Mouse (Mus musculus): ENCODE data around the gene S100a4. TPM values are rescaled to one million over a fixed set of nuclear protein-coding genes. Genes with fewer than 3 reads are reported as not detected.

Gene S100a4
- polyA plus RNA-seq, 1 experiment = 238 TPM

DNA sequence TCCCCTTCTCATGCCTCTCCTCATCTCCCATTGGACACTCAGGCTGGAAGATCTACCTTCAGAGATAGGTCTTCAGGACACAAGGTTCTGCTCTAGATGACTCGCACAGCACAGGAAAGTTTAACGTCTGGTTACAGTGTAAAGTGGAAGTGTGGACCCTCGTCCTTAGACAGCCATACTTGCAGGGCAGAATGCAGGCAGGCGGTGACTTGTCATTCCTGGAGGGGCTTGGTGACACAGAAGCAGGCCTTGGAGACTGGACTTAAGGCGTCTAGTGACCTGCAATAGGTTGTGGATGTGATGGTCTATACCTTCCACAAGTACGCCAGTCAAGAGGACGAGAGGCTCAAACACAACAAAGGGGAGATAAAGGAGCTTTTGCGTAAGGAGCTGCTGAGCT, 13.6 kb upstream of the S100a4 start, which contains the start of gene S100a2:
Gene S100a2, plus strand, starts transcription at position 301 of the 400 bp plus-strand sequence.
- 64% methylated on average over 8 of the region's 8 CpGs for WGBS
- TF ChIP-seq CTCF (IDR thresholded peaks at IDR 0.05; ENCODE audit: control insufficient read depth, insufficient read depth, low read length) (no peak), POLR2A (IDR thresholded peaks at IDR 0.05; ENCODE audit: borderline replicate concordance, control insufficient read depth, low read depth, low read length) (no peak)
- Histone ChIP-seq H3K4me1 (ENCODE audit: control insufficient read depth, insufficient read depth, low read length) (peaks cover 18% of the 10 kb centered on the region), H3K27ac (ENCODE audit: control insufficient read depth, insufficient read depth, low read depth, low read length, poor library complexity) (peak within 1 kb of the TSS; percentile 98), H3K4me3 (replicated peaks; ENCODE audit: control insufficient read depth, low read depth, low read length) (peak within 1 kb of the TSS; percentile 16)

DNA sequence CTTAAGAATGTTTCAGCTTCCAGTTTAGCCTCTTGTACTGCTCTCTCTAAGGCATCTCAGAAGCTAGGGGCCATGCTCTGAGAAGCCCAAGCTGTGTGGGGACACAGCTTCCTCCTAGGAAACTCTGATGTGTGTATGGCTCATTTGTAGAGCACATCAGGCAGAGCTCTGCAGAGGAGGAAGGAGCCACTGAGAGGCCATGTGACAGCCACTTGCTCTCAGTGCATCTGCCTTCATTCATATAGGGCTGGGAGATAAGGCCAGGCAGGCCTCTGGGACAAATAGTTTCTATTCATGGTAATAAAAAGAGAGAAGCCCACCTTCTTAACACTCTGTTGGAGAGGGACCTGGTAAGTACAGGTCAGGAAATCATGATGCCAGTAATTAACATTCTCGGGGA, 9.1 kb upstream of the S100a4 start:
- no peak overlapping the region for H3K27ac ChIP-seq (ENCODE audit: control insufficient read depth, insufficient read depth, low read depth, low read length, poor library complexity)
- no peak overlapping the region for H3K4me3 ChIP-seq (replicated peaks; ENCODE audit: control insufficient read depth, low read depth, low read length)
- H3K4me1 ChIP-seq (ENCODE audit: control insufficient read depth, insufficient read depth, low read length) = peaks cover 10% of the 10 kb centered on the region
- TF ChIP-seq POLR2A (IDR thresholded peaks at IDR 0.05; ENCODE audit: borderline replicate concordance, control insufficient read depth, low read depth, low read length) (no peak), CTCF (IDR thresholded peaks at IDR 0.05; ENCODE audit: control insufficient read depth, insufficient read depth, low read length) (no peak)
- WGBS = 78% methylated on average over 1 of the region's 1 CpGs

DNA sequence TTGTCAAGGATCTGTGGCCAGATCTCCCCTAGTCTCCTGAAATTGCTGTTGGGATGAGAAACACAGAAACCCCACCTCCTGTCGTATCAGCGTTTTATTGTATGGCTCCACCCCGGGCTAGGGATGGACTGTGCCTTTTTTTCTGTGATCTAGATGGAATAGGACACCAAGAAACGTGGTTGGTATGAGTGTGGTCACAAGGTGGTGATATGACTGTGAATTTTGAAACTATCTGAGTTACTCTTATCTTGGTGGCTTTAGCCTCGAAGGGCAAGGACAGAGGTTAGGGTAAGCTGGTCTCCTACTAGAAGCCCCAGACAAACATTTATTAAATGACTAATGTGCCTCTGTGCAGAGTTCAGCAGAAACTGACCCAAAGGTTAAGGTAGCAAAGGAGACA, 8.0 kb upstream of the S100a4 start:
- WGBS = 62% methylated on average over 5 of the region's 5 CpGs
- Histone ChIP-seq H3K4me3 (replicated peaks; ENCODE audit: control insufficient read depth, low read depth, low read length) (no peak overlapping the region), H3K4me1 (ENCODE audit: control insufficient read depth, insufficient read depth, low read length) (peaks cover 4% of the 10 kb centered on the region), H3K27ac (ENCODE audit: control insufficient read depth, insufficient read depth, low read depth, low read length, poor library complexity) (no peak overlapping the region)
- TF ChIP-seq CTCF (IDR thresholded peaks at IDR 0.05; ENCODE audit: control insufficient read depth, insufficient read depth, low read length) (no peak), POLR2A (IDR thresholded peaks at IDR 0.05; ENCODE audit: borderline replicate concordance, control insufficient read depth, low read depth, low read length) (no peak)

DNA sequence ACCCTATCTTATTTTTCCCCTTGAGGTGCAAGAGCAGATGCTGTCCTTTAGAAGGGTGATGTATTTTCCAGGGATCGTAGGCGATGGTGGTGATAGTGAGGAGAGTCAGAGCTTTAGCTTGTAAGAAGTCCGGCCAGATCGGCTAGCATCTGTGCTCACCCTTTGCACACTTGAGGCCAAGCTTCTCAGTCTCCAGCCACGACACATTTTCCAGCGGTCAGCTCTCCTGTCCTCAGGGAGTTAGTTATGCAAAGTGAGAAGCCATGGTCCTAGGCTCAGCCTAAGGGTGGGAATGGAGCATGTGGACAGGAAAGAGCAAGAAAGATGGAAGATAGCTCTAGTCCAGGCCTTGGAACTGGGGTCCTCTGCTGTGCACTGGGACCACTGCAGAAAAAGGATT, 6.8 kb upstream of the S100a4 start:
- Histone ChIP-seq H3K4me1 (ENCODE audit: control insufficient read depth, insufficient read depth, low read length) (peaks cover 1% of the 10 kb centered on the region), H3K4me3 (replicated peaks; ENCODE audit: control insufficient read depth, low read depth, low read length) (no peak overlapping the region), H3K27ac (ENCODE audit: control insufficient read depth, insufficient read depth, low read depth, low read length, poor library complexity) (no peak overlapping the region)
- no peak for TF ChIP-seq CTCF (IDR thresholded peaks at IDR 0.05; ENCODE audit: control insufficient read depth, insufficient read depth, low read length)
- 80% methylated on average over 6 of the region's 6 CpGs for WGBS

DNA sequence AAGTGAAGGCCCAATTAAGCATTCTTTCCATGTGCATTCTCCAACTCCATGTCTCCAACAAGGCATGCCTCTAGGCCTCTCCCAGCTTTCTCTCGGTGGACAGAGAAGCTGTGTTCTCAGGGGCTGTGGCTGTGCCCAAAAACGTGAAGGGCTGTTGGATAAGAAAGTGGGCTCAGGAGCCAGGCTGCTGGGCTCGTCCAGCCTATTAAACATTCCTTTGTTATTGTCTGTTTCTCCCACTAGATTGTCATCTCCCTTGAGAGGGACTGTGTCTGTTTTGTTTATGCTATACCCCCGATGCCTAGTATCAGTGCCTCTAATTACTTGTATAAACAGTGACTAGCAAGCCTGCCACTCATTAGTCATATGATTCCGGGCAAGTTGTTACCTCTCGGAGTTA, 5.8 kb upstream of the S100a4 start:
- no peak overlapping the region for H3K27ac ChIP-seq (ENCODE audit: control insufficient read depth, insufficient read depth, low read depth, low read length, poor library complexity)
- peaks cover 1% of the 10 kb centered on the region for H3K4me1 ChIP-seq (ENCODE audit: control insufficient read depth, insufficient read depth, low read length)
- no peak overlapping the region for H3K4me3 ChIP-seq (replicated peaks; ENCODE audit: control insufficient read depth, low read depth, low read length)
- TF ChIP-seq POLR2A (IDR thresholded peaks at IDR 0.05; ENCODE audit: borderline replicate concordance, control insufficient read depth, low read depth, low read length) (no peak), CTCF (IDR thresholded peaks at IDR 0.05; ENCODE audit: control insufficient read depth, insufficient read depth, low read length) (no peak)
- WGBS = 77% methylated on average over 6 of the region's 6 CpGs

DNA sequence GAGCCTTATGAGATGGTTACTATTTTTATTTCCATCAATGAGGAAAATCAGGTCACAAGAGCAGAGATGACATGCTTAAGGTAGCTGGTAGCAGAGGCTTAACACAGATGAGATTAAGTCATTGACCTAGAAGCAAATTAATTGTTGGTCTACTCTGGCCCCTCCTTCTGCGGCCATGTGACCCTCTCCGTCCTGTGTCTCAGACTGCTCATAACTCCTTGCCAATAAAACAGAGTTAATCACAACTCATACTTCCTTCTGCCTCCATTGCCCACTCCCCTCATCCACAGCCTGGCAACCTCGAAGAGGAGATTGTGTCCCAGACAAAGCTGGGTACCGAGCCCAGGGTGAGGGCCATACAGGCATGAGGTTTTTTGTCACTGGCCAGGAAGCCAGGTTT, 5.4 kb upstream of the S100a4 start:
- TF ChIP-seq POLR2A (IDR thresholded peaks at IDR 0.05; ENCODE audit: borderline replicate concordance, control insufficient read depth, low read depth, low read length) (no peak), CTCF (IDR thresholded peaks at IDR 0.05; ENCODE audit: control insufficient read depth, insufficient read depth, low read length) (no peak)
- H3K27ac ChIP-seq (ENCODE audit: control insufficient read depth, insufficient read depth, low read depth, low read length, poor library complexity) = no peak overlapping the region
- 41% methylated on average over 4 of the region's 4 CpGs for WGBS
- peaks cover 1% of the 10 kb centered on the region for H3K4me1 ChIP-seq (ENCODE audit: control insufficient read depth, insufficient read depth, low read length)
- no peak overlapping the region for H3K4me3 ChIP-seq (replicated peaks; ENCODE audit: control insufficient read depth, low read depth, low read length)

DNA sequence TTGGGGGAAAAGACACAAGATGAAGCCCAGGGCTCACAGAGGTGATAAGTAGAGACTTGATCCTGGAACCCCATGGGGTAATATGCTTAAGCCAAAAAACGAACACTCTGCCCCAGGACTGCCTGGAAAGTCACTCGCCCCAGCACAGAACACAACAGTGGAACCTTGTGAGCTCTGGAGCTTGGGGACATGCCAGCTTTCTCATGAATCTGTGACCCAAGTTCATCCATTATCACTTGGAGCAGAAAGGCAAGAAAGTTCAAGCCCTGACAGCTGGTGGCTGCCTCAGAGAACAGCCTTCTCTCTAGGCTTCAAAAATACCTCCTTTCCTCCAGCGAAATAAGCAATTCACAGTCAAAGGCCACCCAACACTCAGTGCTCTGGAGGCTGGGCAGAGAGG, 4.2 kb upstream of the S100a4 start:
- H3K4me1 ChIP-seq (ENCODE audit: control insufficient read depth, insufficient read depth, low read length) = peaks cover 3% of the 10 kb centered on the region
- no peak overlapping the region for H3K27ac ChIP-seq (ENCODE audit: control insufficient read depth, insufficient read depth, low read depth, low read length, poor library complexity)
- 73% methylated on average over 3 of the region's 3 CpGs for WGBS
- H3K4me3 ChIP-seq (replicated peaks; ENCODE audit: control insufficient read depth, low read depth, low read length) = no peak overlapping the region
- TF ChIP-seq CTCF (IDR thresholded peaks at IDR 0.05; ENCODE audit: control insufficient read depth, insufficient read depth, low read length) (no peak), POLR2A (IDR thresholded peaks at IDR 0.05; ENCODE audit: borderline replicate concordance, control insufficient read depth, low read depth, low read length) (no peak)

DNA sequence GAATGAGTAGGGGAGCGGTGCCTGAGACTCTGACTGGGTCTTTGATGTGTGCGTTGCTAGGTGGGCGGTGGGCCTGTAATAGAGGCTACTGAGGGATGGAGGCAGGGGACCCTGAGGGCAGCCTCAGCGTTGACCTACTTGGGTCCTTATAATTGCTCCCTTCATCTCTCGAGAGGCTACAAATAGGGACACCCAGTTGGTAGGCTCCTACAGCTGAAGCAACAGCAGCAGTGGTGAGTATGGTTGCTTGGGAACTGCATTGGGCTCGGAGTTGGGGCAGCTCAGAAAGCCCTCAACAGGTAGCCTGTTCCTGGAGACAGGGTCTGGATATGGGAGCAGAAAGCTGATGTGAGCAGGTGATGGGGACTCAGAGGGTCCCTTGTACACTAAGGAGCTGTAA, 3.5 kb upstream of the S100a4 start:
- TF ChIP-seq CTCF (IDR thresholded peaks at IDR 0.05; ENCODE audit: control insufficient read depth, insufficient read depth, low read length) (no peak), POLR2A (IDR thresholded peaks at IDR 0.05; ENCODE audit: borderline replicate concordance, control insufficient read depth, low read depth, low read length) (no peak)
- WGBS = 81% methylated on average over 6 of the region's 6 CpGs
- peaks cover 3% of the 10 kb centered on the region for H3K4me1 ChIP-seq (ENCODE audit: control insufficient read depth, insufficient read depth, low read length)
- no peak overlapping the region for H3K4me3 ChIP-seq (replicated peaks; ENCODE audit: control insufficient read depth, low read depth, low read length)
- H3K27ac ChIP-seq (ENCODE audit: control insufficient read depth, insufficient read depth, low read depth, low read length, poor library complexity) = no peak overlapping the region

DNA sequence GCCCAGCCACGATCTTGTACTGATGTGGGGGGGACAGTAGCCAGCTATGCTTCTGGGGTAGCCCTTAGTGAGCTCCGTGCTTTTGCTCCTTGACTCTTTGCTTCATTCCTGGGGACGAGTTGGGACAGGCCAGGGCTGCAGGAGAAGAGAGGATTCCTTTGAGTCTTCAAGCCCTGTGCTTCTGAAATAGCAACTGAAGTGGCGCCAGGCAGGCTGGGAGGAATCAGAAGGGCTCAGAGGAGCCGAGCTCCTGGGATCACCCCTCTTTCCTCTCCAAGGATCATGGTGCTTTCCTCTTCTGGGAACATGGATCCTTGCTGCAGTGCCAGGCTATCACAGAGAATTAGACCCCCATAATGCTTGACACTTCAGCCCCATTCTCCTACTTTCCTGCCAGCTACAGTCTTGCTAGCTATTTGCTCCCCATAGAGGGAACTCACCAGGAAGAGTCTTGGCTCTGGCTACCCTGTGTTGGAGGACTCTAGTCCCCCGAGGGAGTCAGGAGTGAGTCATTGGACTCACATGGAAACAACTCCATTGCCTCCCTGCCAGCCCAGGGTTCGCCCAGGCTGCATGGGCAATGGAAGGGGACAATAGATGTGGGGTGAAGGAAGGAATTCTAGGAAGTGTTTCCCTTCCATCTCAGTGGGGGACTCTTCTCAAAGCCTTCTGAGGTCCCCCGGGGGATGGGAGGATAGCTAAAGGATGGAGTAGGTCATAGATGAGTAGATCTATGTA, 2.9 kb upstream of the S100a4 start:
- 73% methylated on average over 8 of the region's 8 CpGs for WGBS
- no peak overlapping the region for H3K4me3 ChIP-seq (replicated peaks; ENCODE audit: control insufficient read depth, low read depth, low read length)
- TF ChIP-seq POLR2A (IDR thresholded peaks at IDR 0.05; ENCODE audit: borderline replicate concordance, control insufficient read depth, low read depth, low read length) (no peak), CTCF (IDR thresholded peaks at IDR 0.05; ENCODE audit: control insufficient read depth, insufficient read depth, low read length) (no peak)
- no peak overlapping the region for H3K27ac ChIP-seq (ENCODE audit: control insufficient read depth, insufficient read depth, low read depth, low read length, poor library complexity)
- peaks cover 3% of the 10 kb centered on the region for H3K4me1 ChIP-seq (ENCODE audit: control insufficient read depth, insufficient read depth, low read length)

Measured in bone marrow, adult 2 months (tissue).